Mouse (Mus musculus): ENCODE results near the gene Rere. TPM values are rescaled to one million over a fixed set of nuclear protein-coding genes. Genes with fewer than 3 reads are reported as not detected.
"Not testable (repeated sequence)": the region's sequence is repeated elsewhere in the genome, so short reads cannot be mapped to it uniquely, and the experiment has no call there.

Gene Rere
- total RNA-seq, 2 experiments from 2014 or later: 39.6 to 46.7 TPM

DNA sequence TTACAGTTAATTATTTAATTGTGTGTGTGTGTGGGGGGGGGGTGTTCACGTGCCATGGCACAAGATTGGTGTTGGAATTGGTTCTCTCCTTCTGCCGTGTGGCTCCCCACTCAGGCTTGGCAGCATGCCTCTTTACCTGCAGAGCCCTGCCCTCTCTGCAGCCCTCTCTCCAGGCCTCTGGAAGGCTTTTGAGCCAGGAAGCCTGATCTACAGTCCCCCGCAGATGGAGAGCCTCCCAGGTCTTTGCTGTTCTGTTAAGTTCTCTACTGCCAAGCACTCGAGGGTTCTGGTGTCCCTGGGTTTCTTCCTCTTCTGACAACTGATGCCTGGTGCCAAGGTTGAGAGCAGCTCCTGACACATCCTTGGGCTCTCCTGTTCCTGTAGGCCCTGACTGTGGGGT, 27.0 kb upstream of the Rere start:
- no peak for DNase-seq

DNA sequence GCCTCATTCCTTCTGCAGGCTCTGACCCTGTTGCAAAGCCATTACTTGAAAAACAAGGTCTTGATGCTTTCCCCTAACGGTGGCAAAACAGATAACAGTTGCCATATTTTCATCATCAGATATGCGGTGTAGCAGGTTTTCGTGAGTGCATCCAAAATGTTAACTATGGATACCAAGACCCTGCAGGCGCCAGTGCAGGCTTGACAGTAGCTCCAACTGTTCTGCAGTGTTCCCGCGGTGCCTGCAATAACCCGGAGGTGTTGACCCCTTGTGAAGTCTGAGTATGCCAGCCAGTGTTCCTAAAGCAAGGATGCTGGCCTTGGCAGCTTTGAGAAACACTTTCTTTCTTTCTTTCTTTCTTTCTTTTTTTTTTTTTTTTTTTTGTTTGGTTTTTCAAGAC, 26.3 kb upstream of the Rere start:
- no peak for DNase-seq

DNA sequence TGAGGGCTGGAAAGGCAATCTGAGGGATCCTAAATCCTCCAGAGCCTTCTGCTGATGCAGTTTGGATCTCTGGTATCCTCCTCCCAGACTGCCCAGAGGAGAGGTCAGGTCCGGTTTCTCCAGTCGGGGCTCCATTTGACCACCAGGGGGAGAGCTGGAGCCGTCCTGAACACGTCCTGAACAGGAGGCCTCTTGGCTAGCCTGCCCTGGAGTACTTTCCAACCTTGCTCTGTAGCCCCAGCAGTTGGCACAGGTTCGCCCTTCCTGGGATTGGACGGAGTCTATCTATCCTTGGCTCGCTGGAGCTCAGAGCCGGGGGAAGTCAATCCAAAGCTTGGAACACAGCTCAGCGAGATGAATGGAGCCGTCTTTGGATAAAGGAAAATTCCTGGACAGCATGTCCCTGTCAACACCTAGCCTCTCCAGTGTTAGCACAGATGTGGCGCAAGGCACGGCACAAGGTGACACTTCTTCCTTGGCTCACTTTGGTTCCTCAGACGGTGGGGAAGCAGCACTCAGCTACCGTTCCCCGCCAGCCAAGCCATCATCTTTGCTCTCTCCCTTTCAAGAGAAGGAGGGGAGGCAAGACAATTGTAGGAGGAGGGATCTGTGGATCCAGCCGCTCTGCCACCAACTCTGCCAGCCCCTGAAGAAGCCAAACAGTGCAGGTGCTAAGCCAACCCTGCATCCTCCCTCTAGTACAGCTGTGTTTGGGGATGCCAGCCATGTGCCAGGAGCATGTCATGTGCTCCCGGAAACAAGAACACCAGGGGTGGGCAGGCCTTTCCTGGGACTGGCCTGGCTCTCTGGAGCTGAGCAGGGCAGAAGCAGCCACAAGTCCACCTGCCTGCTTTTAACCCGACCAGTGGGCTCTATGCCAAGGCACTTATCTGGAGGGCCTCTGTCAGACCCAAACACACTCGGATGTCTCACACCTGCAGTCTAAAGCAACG, 23.9 kb upstream of the Rere start:
- DNase-seq: peak; percentile 94

DNA sequence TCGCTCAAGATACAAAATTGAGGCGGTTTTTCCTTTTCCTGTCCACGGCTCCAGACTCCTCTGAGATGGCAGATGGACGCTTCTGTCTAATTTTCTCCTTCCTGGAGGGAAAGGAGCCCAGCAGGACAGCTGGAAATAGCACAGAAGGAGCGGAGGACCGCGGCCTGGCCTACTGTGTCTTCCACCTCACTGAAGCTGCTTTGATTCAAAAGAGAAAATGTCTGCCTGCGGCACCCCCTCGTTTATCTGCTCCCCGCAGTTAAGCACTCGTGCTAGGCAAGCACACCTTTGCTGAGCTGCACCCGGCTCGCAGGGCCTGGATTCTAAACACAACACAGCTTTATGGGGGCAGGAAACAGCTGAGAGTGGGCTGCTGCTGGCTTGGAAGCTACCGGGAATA, 23.1 kb upstream of the Rere start:
- DNase-seq: peak in 1 of 2 experiments; percentile 28

DNA sequence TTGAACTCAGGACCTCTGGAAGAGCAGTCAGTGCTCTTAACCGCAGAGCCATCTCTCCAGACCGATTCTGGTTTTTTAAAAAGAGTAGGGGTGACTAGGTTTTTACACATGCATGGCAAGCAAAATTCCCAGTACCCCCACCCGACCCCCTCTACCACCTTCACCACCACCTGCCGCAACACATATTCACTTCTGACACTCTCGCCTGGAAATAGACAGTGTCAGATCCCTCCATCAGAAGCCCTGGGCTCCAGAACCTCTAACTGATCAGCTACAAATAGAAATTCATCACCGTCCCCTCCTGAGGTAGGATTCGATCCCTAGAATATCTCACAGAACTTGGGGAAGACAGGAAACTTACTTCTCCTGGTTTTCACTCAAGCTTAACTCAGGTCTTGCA, 21.9 kb upstream of the Rere start:
- no peak for DNase-seq

DNA sequence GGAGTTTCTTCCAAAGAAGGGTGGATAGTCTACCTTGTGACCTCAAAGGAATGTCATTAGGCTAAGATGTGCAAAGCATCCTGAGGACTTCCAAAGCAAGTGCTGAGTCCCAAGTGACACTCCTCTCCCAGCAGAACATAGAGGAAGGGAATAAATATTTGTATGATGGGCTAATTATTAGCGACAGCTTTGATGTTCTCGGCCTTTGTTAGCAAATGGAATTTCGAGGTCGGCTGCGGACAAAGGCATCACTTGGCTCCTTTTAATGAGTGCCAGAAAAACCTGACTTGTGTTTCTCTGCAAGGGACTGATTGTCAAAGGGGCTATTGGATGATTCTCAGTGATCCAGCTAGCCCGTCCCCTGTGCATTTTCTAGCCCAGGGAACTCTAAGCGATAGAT, 21.3 kb upstream of the Rere start:
- DNase-seq: no peak

DNA sequence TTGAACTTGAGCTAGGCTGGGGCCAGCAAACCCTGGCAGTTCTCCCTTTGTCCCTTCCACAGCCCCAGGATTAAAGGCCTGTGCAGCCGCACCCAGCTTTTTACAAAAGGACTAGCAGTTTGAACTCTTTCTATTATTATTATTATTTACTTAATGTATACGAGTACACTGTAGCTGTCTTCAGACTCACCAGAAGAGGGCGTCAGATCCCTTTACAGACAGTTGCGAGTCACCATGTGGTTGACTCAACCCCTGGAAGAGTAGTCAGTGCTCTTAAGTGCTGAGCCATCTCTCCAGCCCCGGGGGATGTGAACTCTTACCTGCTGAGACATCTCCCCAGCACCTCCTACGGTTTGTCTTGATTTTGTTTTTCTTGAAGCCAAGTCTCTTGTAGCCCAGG, 20.7 kb upstream of the Rere start:
- DNase-seq: no peak

DNA sequence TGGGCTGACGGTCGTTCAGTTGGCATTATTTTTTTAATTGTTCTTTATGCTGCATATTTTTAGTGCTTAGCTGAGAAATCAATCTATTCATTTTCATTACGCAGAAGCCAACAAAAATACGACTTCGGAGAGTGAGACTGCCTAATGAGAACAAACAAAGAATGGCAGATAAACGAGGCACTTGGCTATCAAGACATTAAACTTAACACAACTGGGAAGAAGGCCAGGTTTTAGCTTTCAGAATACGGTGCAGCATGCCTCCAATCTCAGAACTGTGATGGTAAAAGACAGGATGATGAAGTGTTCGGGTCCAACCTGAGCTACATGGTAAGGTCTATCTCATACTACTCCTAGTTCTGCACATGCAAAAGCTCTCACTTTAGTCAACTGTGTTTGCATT, 19.1 kb upstream of the Rere start:
- DNase-seq: no peak

DNA sequence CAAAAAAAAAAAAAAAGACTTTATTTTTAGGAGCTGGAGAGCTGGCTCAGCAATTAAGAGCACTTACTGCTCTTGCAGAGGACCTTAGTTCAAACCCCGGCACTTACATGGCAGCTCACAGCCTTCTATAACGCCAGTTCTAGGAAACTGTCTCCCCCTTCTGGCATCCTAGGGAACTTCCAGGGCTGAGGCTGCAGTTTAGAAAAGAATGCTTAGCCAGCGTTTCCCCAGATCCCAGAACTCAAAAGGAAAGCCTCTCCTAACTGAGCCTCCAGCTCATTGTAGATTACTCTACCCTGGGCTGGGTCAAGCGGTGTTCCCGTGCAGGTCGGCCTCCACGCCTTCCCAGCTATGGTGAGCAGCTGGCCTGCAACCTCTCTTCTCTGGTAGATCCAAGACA, 16.5 kb upstream of the Rere start:
- peak; percentile 23 to 49 for DNase-seq

DNA sequence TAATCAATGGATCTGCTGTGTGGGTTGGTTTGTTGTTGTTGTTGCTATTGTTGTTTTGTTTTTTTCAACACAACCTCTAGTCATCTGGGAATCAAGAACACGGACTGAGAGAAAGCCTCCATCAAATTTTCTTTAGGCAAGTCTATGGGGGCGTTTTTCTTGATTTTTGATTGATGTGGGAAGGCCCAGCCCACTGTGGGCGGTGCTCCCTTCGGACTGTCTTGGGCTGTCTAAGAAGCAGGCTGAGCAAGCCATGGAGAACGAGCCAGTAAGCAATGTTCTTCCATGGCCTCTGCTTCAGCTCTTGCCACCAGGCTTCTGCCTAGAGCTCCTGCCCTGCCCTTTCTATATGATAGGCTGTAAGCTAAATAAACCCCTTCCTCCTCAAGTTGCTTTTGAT, 16.0 kb upstream of the Rere start:
- no peak for DNase-seq

DNA sequence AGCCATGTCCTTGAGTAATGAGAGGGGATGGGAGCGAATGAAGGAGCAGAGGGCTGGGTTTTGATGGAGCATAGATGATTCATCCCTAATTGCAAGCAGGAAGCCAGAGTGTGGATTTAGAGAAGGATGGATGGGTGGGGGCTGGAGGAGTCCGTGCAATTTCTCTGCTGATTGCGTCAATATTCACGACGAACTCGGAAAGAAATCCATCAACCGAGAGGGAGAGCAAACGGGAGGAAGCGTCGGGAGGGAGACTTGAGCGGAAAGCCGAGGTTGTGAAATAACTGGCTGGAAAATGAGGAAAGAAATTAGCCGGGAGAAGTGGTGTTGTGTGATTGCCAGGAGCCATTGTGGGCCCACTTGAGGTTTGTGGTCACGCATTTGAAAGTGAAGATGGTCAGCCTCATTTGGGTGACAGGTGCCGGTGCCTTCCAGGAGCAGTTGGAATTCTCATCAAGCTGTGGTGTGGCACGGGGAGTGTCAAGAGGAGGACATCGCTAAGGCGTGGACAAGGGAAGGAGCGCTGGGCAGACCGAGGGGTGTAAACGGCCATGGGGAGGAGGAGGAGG, 14.7 kb upstream of the Rere start:
- peak; percentile 26 to 42 for DNase-seq

DNA sequence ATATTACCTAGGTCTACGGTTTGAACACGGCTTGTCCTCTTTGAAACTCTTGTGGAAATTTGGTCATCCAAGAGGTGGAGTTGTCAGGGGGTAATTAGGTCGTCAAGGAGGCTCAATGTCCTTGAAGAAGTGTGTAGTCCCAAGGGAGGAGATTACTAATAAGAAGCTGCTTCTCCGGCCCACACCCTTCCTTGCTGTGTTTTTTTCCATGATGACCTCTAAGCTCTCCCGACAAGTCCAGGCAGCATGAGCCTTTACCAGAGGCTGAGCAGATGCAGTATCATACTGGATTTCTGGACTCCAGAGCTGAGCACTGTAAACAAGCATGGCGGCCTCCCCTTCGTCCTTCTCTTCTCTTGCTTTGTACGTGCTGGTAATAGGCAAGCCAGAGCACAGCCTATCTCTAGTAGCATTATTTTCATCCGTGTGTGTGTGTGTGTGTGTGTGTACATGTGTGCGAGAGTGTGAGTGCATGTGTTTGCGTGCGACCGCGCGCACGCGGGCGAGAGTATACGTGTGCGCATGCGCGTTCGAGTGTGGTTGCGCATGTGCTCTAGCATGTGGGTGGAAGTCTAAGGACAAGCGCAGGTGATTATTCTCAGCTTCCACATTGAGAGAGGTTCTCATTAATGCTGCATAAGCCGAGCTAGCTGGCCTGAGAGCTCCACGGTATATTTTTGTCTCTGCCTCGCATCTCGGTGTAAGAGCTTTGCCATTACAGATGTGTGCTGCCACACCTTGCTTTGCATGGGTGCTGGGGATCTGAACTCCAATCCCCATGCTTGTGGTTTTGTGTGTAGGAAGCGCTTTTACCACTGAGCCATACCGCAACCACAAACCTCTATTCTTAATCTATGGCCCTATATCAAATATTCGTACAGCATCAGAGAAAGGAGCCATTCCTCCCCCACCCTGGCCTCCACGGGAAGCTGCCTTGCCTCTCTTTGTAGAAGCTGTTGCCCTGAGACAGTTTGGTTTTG, 12.5 kb upstream of the Rere start:
- DNase-seq: peak in 1 of 2 experiments; percentile 36

DNA sequence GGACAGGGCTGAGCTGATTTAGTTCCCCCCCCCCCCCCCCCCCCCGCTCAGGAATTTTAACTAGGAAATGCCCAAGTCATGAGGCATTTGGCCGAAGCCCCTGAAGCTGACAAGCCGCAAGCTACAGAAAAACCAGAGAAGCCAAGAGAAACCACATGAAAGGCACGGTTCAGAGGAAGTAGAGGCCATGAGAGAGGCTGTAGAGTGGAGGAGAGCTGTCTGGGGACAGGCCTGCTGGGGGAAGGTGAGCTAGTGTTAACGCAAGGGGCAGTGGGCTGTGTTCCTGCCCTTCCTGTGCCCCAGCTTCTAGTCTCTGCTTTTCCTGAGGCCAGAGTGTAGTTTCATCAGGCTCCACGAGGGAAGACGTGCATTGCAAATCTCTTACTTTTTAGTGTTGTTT, 11.8 kb upstream of the Rere start:
- no peak for DNase-seq

DNA sequence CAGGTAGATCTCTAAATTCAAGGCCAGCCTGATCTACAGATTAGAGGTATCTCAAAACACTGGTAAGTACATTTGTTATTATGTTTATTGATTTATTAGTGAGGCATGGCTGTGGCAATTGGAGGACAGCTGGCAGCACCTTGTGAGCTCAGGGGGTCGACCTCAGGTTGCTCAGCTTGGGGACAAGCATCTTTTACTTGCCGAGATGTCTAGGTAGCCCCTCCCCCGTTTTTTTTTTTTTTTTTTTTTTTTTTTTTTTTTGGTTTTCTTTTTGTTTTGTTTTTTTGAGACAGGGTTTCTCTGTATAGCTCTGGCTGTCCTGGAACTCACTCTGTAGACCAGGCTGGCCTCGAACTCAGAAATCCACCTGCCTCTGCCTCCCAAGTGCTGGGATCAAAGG, 10.7 kb upstream of the Rere start:
- DNase-seq: not testable (repeated sequence)

DNA sequence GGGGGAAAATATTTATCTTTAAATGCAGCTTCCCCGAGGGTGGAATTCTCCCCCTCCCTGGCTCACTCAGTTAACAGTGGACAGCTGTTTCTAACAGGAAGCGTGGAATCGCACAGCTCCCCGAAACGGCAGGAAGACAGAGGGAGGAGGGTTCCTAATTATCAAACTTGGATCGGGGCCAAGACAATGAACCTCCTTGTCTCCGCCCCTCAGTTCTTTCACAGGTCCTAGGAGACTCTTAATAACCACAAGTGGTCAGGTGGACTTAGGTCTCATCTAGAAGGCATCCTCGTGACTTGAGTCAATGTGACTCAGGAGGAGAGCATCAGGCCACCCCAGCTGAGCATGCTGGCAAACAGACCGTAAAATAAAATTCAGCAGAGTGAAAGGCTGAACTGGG, 8.7 kb upstream of the Rere start:
- DNase-seq: peak; percentile 72 to 80

DNA sequence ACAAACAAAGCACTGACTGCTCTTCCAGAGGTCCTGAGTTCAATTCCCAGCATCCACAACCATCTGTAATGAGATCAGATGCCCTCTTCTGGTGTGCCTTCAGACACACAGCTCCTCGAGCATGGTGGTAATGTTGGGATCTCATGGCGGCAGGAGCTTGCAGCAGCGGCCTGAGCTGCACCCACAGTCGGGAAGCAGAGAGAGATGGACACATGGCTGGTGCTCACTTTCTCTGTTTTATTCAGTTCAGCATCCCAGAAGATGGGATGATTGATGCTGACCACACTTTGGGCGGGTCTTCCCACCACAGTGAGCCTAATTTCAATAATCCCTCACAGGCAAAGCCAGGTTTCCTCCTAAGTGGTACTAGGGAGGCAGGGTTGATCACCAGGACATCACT, 5.9 kb upstream of the Rere start:
- no peak for DNase-seq

DNA sequence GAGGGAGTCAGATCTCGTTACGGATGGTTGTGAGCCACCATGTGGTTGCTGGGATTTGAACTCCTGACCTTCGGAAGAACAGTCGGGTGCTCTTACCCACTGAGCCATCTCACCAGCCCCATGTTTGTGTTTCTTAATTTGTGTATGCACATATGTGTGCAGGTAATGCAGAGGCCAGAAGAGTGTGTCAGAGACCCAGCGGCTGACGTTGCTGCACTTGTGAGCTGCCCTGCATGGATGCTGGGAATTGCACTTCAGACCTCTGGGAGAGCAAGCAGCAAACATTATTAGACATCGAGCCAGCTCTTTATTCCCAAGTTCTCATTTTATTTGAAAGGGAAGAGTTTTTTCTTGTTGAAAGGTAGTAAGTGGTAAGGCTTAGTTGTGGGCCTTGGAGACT, 2.1 kb upstream of the Rere start:
- DNase-seq: not testable (repeated sequence)

DNA sequence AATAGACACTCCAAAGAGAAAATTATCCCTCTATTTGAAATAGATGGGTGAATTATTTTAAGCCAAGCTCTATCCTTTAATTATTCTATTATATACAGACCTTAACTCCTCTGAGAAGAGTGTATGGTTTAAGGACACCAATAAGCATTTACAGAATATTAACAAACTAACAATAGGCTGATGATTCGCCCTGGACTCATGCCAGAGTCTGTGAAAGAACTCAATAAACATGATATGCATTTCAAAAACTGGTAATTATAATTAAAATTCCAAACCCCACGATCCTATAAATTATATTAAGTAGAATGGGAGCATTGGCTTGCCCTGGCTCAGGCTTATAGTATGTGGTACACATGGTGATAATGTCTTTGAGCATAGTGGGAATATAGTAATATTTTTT, 1.4 kb upstream of the Rere start:
- DNase-seq: no peak

DNA sequence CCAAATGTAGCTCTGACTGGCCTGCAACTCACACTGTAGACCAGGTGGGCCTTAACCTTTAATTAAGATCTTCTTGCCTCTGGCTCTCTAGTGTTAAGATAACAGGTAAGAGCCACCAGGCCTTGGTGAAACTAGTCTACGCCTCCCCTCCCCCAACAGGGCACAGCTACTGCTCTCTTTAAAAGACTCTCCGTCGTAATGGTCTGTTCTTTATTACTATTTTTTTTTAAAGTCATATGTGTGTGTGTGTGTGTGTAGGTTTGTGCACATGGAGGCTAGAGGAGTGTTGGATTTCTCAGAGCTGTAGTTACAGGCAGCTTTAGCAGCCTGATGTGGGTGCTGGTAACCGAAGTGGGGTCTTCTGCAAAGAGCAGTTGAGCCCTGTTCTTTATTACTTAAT, 987 bp upstream of the Rere start:
- DNase-seq: peak in 1 of 2 experiments; percentile 23

DNA sequence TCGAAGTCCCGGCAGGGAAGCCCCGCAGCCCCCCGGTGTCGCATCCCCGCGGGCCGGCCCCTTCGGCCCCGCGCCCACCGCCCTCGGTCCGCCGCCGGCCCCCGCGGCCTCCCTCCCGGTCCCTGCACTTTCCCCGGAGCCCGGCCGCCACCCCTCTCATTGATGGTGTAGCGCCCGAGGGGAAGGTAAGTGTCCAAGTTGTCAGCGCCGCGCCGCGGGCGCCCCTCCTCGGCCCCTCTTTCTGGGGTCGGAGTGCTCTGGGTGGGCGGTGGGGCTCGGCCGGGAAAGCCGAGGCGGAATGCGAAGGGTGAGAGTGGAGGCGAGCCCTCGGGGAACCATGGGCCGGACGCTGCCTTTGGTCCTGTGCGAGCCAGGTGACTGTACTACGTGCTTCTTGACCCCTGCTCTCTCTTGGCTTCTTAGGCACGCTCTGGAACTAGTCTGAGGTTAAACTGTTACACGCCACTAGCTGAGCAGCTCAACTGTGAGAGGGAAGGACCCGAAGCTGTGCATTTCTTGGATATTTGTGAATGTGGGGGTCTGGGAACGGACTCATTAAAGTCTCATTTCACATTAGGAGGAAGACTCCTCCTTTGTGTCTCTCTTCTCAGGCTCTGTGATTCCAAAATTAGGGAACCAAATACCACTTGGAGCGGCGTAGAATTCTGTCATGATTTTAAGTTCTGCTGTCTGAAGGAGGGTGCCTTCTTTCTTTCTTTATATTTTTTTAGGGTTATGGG, 615 bp downstream of the Rere start:
- DNase-seq: peak; percentile 37 to 68

DNA sequence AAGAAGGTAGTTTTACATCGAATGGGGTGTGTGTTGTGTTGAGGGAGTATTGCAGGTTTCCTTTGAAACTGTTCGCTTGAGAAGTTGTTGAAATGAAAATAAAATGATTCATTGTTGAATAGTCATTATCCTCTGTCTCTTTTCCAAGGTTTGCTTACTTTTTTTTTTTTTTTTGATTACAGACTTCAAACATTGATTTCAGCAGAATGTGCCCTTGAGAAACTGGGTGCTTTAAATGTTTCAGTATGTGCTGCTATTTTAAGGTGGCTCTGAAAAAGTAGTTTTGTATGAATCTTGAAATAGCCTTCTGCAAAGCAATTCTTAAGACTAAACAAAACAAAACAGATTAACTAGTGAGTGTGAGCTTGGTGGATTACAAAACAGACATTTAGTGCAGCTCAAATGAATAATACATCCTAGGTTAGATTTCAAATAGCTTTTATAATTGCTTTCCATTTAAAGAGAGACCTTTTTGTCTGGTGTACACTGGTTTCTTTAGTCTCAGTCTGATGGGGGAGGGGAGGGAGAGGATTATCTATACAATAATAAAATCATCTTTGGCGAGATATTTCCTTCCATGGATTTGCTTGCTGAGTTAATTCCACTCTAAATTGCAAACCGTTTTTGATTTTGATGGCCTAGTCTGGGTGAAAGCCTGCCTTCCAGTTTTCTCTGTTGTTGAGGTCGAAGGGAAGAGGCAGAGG, 1.3 kb downstream of the Rere start:
- no peak for DNase-seq

DNA sequence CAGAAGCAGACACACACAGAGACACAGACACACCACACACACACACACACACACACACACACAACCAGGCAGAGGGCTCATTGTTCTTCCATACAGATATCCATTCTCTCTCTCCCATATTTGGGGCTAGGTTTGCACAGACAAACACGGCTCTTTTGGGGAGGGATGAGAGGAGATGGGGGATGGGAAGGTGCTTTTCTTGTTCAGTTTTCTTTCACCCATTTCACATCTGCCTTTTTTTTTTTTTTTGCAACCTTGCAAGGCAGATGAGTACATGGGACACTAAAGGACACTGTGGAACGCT, 1.8 kb downstream of the Rere start:
- DNase-seq: no peak
